Mouse (Mus musculus) urinary bladder, postnatal 36 days (tissue): ENCODE measurements around the gene Alg5.

Experiments
- DNase-seq, 2 experiments: peaks; one replicate each; pipeline ENCODE4 v3.0.0; 2022; ENCODE audit warnings: low spot score in 2 of 2, mixed read lengths in 1 of 2

Gene Alg5

DNA sequence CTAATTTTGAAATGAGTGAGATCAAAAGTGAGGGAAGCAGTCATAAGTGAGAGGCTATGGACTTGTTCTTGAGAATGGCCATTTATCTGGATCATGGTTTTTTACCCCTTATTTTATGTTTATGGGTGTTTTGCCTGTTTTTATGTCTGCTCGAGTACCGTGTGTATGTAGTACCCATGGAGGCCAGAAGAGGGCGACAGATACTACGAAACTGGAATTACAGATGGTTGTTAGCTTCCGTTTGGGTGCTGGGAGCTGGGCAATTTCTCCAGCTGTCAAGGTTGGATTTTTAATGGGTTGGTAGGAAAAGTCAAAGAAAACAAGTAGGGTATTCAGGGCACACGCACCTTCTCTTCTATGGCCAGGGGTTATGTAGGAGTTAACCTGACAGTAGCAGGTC, 58.4 kb downstream of the Alg5 start:
- no peak for DNase-seq

DNA sequence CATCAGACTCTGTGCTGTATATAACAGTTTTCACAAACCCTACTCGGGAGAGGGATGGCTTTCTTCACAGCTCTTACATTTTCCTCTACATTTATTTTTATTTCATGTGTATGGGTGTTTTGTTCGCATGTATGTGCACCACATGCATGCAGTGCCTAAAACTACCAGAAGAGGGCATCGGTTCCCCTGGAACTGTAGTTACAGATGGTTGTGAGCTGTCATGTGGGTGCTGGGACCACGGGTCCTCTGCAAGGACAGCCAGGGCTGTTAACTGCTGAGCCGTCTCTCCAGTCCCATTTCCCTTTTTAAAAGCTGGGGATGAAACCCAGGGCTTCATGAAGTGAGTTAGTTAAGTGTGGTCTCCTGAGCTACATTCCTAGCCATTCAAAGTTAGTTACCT, 60.0 kb downstream of the Alg5 start:
- DNase-seq: no peak

DNA sequence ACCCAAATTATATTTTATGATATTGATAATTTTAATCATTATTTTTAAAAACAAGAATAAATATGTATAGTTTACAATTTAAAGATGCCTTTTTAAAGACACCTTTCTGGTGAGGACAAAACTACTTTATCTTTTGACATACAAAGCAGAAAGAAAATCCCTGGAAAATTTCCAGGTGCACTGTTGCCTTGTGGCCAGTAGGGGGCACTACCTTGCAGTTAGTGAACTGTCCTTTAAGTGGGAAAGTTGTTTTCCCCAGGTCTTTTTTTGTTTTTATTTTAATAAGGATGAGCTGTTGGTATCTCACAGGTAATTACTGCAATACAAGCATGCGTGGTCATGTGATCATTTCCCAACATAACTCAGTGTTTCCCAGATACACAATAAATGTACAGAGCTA, 60.5 kb downstream of the Alg5 start:
- DNase-seq: no peak

DNA sequence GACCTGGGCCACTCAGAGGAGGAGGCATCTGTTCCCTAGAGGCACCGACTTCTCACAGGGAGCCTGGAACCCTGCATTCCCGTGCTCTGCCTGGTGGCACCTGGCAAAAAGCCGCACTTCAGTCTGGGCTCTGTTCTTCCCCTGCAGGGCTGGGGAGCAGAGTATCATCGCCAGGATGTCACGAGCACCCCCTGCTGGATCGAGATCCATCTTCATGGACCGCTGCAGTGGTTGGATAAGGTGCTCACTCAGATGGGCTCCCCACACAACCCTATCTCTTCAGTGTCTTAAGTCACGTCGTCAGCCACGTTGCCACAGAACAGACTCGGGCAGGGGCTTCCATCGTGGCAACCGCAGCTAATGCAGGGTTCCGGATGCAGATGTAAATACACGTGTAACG, 61.9 kb downstream of the Alg5 start:
- DNase-seq: peak; percentile 19 to 25
